Mouse (Mus musculus): ENCODE data around the gene Tom1l1.

Gene Tom1l1

DNA sequence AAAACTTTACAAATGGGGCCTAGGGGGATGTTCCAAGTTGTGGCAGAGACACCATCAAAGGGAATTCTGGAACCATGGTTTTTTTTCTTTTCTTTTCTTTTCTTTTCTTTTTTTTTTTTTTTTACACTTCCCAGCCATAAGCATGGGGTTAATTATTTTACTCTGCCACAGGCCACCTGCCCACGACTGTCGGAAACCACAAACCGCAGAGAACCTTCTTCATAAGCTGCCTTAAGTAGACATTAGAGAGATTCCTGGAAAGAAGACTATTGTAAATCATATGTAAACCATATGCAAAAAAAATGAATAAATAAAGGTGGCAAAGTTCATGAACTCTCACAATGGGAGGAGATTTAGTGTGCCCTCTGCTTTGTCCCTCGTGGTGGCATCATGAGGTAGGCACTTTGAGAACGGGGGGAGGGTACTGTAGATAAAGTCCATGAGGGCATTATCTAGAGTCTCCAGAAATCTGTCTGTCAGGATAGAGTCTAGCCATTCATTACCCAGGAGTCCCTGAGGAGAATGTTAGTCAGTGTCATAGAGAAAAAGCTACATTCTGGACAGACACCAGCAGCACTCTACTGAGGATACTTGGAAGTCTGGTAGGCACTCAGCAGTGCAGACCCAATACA is 12.6 kb downstream of the Tom1l1 start:
- DNase-seq (ENCODE audit: inconsistent age in 2 of 2, low spot score in 1 of 2) = no peak

DNA sequence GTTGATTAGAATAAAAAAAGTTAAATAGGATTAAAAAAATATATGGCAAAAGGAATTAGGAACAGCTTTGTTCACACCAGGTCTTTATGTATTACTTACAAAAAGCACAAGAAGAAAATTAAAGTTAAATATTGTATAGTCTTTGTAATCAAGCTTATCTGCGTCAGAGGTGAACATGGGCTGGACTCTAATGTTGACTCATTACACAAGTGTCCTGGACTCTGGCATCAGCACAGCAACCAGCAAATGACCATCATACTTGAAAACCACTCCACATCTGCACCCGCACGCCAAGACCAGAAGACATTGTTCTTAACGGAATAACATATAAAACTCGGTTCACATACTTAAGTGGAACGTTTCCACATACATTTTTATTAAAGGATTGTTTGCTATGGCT is 20.8 kb downstream of the Tom1l1 start:
- peak in 1 of 2 experiments; percentile 2 for DNase-seq (ENCODE audit: inconsistent age in 2 of 2, low spot score in 1 of 2)

DNA sequence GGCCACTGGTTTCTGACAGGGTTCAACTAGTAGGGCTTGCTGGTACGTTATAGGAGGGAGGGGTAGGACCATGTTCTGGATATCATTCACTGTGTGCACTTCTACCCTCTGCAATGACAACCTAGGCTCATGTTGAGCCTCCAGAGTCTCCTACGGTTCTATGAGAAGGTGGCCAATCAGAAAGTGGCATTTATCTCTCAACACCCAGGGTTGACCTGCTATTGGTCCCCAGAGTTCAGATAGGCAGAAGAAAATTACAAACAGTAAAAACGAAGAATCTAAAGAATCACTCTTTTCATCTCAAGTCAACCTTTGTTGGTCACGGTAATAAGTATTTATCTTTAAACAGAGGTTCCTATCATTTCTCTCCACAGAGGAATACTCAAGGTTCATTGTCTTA is 21.2 kb downstream of the Tom1l1 start:
- DNase-seq (ENCODE audit: inconsistent age in 2 of 2, low spot score in 1 of 2) = peak in 1 of 2 experiments; percentile 1

DNA sequence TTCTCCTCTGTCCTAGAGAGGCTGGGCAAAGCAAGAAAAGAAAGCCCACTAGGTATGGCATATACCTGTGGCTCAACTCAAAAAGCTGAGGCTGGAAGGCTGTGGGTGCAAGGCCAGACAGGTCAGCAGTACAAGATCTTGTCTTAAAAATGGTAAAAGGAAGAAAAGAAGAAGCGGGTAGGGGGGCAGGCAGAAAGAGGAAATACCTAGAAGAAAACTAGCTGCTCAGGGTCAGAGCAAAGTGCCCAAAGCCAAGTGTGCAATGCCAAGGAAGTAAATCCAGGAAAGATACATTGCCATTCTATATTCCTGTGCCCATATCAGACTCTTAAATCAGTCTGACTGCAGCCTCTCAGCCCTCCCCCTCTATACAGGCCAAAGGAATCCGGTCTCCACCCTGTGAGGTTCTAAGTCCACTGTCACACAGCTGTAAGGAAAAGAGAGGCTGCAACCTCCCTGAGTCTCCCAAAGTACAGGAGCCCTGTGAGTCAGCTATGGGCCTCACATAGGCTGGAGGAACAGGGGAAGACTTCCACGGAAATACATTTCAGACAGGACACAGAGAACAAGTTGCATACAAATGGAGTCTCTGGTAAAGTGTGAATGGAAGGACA is 21.9 kb downstream of the Tom1l1 start:
- peak in 1 of 2 experiments; percentile 1 for DNase-seq (ENCODE audit: inconsistent age in 2 of 2, low spot score in 1 of 2)

DNA sequence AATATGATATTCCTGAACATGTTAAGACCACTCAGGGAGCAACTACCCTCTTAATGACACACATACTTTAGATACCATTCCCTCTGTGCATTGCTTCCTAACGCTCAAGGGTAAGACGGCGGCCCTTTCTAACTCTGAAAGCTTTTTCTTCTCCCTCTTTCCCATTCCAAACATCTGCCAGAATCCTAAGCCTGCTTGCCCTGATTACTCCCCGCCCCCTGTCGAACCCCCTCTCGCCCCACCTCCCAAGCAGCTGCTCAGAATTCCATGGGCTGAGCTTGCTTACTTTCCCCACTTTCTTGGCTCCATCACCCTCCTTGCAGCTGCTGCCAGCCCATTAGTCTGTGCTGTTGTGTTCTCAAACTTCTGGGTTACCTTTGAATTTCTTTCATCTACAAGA is 23.0 kb downstream of the Tom1l1 start:
- DNase-seq (ENCODE audit: inconsistent age in 2 of 2, low spot score in 1 of 2) = peak in 1 of 2 experiments; percentile 2

DNA sequence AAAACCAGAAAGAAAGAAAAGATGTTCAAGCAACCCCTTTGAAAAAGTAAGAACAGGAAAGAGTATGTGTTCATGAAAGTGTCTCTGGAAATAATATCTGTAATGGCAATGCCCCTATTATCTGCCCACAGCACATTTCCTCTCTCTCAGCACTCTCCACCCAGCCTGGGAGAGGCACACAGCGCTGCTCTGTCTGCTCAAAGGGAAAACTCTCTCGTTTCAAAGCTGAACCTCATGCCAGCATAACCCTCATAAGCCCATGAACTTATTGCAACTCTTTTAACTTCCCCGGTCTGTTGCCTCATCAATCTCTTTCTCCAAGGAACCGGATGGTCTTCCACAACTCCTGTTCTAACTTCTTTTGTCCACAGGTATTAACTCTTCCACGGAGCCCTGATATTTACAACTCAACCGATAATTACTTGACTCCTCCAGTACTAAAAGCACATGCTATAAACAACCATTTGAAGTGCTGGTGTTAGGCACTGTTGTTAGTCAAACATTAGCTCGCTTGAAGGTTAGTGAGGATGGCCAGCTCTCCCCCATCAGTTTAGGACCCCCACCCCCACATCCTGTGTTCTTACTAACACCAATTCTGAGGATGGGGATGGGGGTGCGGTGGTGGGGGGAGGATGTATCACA is 23.7 kb downstream of the Tom1l1 start:
- DNase-seq (ENCODE audit: inconsistent age in 2 of 2, low spot score in 1 of 2) = no peak

DNA sequence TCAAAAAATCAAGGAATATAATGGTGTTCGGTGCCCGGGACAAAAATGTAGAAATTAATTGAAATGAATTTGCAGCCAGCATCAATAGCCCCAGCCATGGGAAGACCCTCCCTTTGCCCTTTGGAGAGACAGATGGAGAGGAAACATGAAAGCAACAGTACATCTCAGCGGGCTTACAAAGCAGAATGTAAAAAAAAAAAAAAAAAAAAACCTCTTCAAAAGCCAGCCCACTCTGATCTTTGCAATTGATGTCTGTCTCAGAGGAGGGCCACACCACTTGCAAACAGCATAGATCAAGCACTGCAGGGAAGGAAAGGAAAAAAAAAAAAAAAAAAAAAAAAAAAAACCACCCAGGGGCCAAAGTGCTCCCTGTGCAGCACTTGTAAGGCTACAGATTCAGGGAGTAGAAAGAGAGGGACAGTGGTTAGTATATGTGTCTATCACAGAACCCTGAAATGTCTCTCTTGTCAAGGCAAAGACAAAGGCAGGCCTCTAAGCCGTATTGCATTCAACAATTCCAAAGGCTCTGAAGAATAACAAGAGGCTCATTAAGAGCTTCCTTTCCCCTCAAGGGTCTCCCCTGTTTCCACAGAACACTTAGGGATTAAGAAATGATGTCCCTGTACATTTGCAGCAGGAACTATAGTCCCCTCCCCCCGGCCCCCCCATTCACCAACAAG is 24.4 kb downstream of the Tom1l1 start:
- no peak for DNase-seq (ENCODE audit: inconsistent age in 2 of 2, low spot score in 1 of 2)

DNA sequence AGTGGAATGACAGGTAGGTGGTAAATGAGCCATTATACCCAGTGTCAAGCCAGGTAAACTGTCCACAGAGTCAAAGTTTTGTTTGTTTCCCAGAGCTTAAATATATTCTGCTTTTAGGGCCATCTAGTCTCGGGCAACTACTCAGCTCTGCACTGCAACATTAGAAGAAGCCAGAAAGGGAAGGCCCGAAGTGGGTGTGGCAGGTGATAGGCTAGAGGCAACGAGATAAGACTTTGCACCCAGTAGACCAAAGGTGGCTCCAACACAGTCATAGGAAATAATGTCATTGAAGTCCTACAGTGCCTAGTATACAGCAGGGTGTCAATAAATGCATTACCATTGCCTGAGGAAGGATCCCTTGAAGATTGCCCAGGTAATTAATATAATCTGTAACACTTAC is 25.1 kb downstream of the Tom1l1 start:
- DNase-seq (ENCODE audit: inconsistent age in 2 of 2, low spot score in 1 of 2) = no peak

DNA sequence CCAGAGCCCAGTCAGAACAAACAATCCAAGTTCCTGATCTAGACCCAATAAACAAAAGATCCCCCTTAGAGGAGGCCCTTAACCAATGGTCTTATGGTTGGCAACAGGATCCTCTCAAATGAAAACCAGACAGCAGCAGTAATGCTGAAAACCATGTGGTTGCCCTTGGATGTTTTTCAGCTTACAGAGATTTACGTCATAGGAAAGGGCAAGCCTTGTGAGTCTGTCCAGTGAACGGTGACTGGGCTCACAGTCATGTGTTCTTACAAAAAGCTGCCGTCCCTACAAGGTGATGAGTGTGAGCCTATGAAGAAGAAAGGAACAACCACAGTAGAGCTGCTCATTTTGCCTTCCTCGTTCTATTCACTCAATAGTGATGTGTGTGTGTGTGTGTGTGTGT is 27.5 kb downstream of the Tom1l1 start:
- peak; percentile 43 to 77 for DNase-seq (ENCODE audit: inconsistent age in 2 of 2, low spot score in 1 of 2)

DNA sequence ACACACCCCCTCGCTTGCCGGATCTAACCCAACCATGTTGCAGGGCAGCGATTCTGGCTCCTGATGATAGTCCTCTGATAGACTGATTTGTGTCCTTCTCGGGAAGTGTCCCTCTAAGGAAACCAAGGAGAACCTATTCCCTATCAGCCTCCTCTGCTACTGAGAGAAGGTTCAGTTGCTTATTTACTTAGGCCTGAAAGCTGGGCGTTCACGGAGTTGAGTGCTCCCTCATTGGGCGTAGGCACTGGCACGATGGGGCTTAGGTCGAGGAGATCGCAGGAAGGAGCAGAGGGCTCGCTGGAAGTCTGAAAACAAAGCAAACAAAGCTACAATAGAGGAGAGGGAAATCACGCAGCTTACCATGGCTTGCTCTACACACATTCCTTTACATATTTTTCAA is 30.6 kb downstream of the Tom1l1 start:
- no peak for DNase-seq (ENCODE audit: inconsistent age in 2 of 2, low spot score in 1 of 2)

DNA sequence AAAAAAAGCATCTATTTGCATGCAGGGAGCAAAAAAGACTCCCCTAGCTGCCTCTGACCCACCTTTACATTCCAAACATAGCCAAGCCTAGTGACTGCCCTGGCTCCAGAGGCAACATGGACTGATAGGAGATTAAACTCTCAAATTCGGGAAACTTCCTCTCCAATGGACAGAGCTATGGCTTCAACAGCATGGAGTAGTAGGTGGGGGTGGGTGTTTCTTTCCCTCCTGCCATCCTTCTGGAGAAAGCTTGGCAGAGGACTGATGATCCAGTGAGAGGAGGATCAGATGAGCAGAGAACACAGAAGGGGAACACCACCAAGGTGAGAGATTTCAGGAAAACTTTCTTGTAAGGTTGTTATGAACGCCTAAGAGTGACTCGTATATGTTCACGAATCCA is 35.6 kb downstream of the Tom1l1 start:
- no peak for DNase-seq (ENCODE audit: inconsistent age in 2 of 2, low spot score in 1 of 2)

DNA sequence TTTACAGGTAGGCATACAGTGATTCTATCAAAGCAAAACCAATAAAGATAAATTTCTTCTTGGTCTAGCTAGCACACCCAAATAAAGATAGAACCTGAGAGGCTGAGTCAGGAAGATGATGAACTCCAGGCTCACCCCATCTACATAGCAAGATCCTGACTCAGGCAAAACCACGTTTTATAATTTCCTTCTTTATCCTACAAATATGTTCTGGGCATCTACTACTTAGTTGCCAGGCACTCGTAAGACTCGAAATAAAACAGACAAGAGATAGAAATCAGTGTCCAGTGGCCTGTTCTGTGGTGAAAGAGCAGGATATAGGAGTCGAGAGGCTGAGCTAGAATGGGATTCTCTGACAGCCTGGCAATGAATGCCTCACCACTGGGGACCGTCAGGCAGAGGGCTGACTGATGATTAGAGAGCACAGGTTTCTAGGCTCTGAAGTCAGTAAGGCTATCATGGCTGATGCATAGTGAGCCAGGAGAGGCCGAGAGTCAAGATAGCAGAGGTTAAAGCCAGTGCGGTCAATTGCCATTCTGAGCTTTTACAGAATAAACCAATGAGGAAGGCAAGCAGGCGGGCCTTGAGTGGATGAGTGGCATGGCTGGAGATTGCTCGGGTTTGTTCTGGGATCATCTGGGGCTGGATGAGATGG is 37.8 kb downstream of the Tom1l1 start:
- no peak for DNase-seq (ENCODE audit: inconsistent age in 2 of 2, low spot score in 1 of 2)

DNA sequence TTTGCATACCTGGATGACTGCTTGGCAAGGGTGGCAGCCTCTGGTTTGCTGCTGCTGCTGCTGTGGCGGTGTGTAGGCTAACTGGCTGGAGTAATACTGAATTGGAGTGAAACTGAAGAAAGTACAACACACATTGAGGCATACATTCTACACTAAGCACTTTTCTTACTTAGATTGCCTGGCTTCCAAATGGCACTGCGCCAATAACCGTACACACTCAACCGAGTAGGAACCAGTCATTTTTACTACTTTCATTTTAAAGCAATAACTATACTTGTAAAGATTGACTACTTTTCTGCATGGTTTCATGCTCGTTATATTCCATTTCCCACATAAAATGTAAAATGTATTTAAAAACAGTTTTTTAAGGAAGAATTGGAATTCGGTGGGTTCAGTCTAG is 38.4 kb downstream of the Tom1l1 start:
- DNase-seq (ENCODE audit: inconsistent age in 2 of 2, low spot score in 1 of 2) = peak in 1 of 2 experiments; percentile 40

DNA sequence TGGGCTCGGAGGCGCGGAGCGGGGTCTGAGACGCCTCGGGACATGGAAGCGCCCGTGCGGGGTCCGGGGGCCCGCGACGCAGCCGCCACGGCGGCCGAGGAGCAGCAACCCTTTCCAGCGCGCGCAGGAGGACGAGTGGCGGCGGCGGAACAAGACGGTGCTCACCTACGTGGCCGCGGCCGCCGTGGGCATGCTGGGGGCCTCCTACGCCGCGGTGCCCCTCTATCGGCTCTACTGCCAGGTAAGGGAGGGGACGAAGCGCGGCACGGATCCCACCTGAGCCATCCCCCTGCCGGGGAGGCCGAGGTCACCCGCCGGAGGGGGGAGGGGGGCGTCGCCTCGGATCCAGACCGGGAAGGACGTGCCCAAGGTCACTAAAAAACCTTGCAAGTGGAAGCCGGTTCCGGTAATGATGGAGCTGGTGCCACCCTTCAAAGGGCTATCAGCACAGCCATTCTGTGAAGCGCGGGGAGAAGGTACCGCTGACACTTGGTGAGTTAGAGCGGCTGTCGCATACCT is 49.8 kb downstream of the Tom1l1 start:
- DNase-seq (ENCODE audit: inconsistent age in 2 of 2, low spot score in 1 of 2) = peak; percentile 69 to 83

DNA sequence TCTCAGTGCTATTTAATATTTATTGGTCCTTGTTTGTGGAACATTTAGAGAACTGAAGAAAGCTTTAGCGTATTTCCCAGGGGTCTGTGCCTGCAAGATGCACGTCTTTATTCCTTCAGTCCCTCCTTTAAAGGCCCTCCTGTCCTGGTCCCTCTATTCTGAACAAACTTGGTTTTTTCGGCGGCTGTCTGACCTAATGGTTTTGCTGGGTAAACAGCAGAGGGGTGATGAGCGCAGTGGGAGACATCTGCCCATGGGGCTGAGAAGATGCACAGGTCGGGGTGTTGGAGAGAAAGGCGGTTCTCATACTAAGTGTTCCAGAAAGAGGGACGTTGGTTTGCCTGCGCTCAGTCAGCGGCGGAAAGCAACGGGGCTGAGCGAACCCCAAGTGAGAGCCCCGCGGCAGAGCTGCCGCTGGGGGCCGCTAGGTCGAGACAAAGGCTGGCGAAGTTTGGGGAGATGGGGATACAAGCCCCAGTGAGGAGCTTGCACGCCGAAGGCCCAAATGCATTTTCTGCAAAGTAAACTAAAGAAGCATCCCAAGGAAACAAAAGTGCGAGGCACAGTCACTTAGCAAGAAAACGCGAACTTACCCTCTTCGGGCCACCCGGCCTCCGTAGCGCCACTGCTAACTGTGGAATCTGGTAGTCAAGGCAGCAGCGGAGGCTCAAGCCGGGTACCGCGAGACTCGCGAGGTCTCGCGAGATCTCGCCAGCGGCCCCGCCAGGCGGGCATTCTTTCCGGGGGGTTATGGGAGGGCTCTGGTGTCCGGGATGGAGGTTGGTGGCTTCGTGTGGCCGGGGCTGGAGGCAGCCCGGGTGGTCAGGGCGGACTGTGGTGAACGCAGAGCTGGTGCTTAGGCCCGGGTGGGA is 50.5 kb downstream of the Tom1l1 start, which contains the start of the genes Stxbp4 and Cox11:
Gene Stxbp4 (minus strand): TSS at position 645 of the 872 bp plus-strand sequence.
Gene Cox11 (plus strand): TSS at position 734 of the 872 bp plus-strand sequence.
- peak; percentile 95 to 97 for DNase-seq (ENCODE audit: inconsistent age in 2 of 2, low spot score in 1 of 2)

DNA sequence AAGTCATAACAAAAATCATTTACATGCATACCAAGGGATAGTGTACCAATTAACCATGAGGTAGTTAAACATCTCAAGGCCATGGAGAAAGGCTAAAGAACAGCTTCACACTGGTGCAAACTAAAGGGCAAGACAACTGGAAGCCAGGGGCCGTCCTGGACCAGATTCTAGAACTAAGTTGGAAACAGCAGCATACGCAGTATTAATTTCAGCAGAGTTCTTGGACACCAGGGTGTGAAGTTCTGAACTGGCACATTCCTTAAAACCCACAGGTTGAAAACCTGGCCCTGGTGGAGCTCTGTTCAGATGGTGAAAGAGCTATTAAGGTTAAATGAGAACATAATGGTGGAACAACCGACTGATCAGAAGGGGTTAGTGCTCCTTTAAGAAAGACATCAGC is 53.5 kb downstream of the Tom1l1 start:
- no peak for DNase-seq (ENCODE audit: inconsistent age in 2 of 2, low spot score in 1 of 2)

DNA sequence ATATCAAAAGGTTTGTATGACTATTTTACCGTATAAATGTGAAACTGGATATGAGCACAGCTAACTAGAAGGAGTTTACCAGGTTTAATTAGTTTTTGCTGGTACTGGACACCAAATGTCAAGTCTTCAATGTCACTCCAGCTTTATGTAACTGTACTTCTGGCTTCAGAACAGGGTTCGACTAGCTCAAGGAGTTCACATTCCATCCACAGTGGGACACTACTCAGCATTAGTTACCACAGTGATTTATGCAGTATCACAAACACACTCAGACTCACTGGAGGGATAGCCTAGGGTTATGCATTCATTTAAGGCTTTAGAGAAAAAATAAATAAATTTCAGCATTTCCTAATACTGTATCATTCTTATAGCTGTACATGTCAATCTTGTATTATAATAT is 55.7 kb downstream of the Tom1l1 start:
- DNase-seq (ENCODE audit: inconsistent age in 2 of 2, low spot score in 1 of 2) = no peak

DNA sequence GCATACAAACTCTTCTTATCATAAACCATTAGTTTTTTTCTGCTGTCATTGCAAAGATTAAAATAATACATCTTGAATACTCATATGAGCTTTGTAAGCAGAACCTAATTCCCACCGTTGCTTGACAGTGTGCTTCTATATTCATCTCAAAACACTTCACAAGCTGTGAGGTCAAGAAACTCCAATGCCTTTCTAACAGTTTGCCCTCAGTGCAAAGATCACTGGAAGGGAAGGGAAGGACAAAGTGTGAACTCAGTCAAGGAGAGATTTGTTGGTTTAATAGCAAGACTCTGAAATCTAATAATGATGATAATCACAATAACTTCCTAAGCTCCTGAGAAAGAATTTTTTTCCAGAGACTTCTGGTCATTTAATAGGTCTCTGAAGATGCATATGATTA is 60.4 kb downstream of the Tom1l1 start:
- no peak for DNase-seq (ENCODE audit: inconsistent age in 2 of 2, low spot score in 1 of 2)

DNA sequence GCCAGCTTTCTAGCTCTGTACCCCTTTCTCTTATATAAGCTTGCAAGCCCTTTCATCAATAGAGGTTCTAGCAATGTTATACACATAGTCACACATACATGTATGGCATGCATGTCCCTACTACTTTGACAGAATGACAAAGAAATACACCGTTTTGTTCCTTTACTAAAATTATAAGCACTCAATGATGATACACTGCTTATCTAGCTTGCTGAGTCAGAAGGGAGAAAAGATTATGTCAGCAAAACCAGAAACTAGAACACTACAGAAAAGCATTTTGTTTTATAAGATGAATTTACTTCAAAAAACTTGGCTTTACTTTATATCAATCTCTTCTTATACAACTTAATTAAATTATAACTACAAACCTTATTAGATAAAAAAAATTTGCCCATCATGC is 63.0 kb downstream of the Tom1l1 start:
- no peak for DNase-seq (ENCODE audit: inconsistent age in 2 of 2, low spot score in 1 of 2)

DNA sequence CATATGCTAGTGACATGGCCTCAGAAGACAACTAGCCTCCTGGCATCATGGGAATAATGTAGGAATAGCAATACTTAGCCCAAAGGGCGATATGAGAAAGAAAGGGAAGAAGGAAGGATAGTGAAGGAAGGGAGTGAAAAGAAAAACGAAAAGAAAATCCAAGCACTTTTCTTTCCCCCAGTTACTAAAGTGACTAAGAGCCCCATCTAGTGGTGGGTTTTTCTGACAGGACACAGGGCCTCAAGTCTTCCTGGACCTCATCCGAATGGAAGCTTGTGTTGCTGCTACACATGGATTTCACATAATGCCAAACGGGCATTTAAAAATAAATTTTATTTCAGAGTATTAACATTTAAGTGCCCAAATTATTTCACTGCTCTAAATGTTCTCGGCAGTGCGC is 64.7 kb downstream of the Tom1l1 start:
- DNase-seq (ENCODE audit: inconsistent age in 2 of 2, low spot score in 1 of 2) = peak in 1 of 2 experiments; percentile 78
